ENCODE assay signal across 10 mouse cellular contexts in genomic region chr1:151631703-151632294, GRCm38 (mm10).
DNase-seq lines count a peak whose midpoint lies in the region; ATAC-seq and TF ChIP-seq lines count a peak whose summit lies in the region.
"Had no signal": no experiment of that assay in that cellular context is flagged by ENCODE, and none has a peak within 500 bp of the region (broad histone marks: within the 10 kb centered on the region; RNA-seq: fewer than 3 reads in every experiment).

No protein-coding gene starts in this region.

- no peak for TF ChIP-seq EP300 in heart, adult 2 months (IDR thresholded peaks at IDR 0.05; ENCODE audit: insufficient read depth, low read depth, low read length)
- no peak for TF ChIP-seq EP300 in CH12.LX (IDR thresholded peaks at IDR 0.05; ENCODE audit: low read length)
- TF ChIP-seq EP300 in liver, postnatal 0 days (IDR thresholded peaks at IDR 0.05; ENCODE audit: low read depth) = no peak

- no peaks in the 10 kb centered on the region for H3K4me1 ChIP-seq in heart, adult 2 months (ENCODE audit: control insufficient read depth, insufficient read depth, low read length)
- peaks cover 7% of the 10 kb centered on the region for H3K4me1 ChIP-seq in heart, embryonic 12.5 days (replicated peaks)
- H3K4me1 ChIP-seq in CH12.LX (ENCODE audit: control insufficient read depth in 1 of 2, insufficient read depth in 2 of 2) = no peaks in the 10 kb centered on the region
- peaks cover 15% of the 10 kb centered on the region for H3K4me1 ChIP-seq in heart, embryonic 16.5 days (ENCODE audit: control insufficient read depth, insufficient read depth, low read length)
- peaks cover 5% of the 10 kb centered on the region for H3K4me1 ChIP-seq in liver, postnatal 0 days (ENCODE audit: insufficient read depth)

- no peak for TF ChIP-seq CTCF in heart, adult 2 months (IDR thresholded peaks at IDR 0.05)
- TF ChIP-seq CTCF in CH12.LX (conservative IDR thresholded peaks at IDR 0.05 in 1 of 2, IDR thresholded peaks at IDR 0.05 in 1 of 2; ENCODE audit: low read depth in 2 of 2, low read length in 2 of 2) = no peak
- no peak for TF ChIP-seq CTCF in liver, postnatal 0 days (IDR thresholded peaks at IDR 0.05; ENCODE audit: low read depth)

- no peak overlapping the region for H3K9ac ChIP-seq in heart, adult 2 months (ENCODE audit: low read depth, low read length)
- no peak overlapping the region for H3K9ac ChIP-seq in heart, embryonic 12.5 days
- no peak overlapping the region for H3K9ac ChIP-seq in CH12.LX (ENCODE audit: insufficient read depth, low read depth)
- H3K9ac ChIP-seq in heart, embryonic 16.5 days (ENCODE audit: low read length) = no peak overlapping the region
- H3K9ac ChIP-seq in liver, postnatal 0 days (replicated peaks) = no peak overlapping the region
- H3K9ac ChIP-seq: limb, embryonic 15.5 days had no signal

- H3K27ac ChIP-seq in heart, adult 2 months = peak overlapping the region; percentile 34; the same call in 1 of the 2 replicates
- H3K27ac ChIP-seq in heart, embryonic 12.5 days (ENCODE audit: poor library complexity, severe bottlenecking) = no peak overlapping the region
- no peak overlapping the region for H3K27ac ChIP-seq in CH12.LX (ENCODE audit: insufficient read depth, low read depth)
- peak overlapping the region; percentile 63; the same call in 1 of the 2 replicates for H3K27ac ChIP-seq in heart, embryonic 16.5 days (ENCODE audit: low read length)
- H3K27ac ChIP-seq in liver, postnatal 0 days (ENCODE audit: low read depth) = no peak overlapping the region
- H3K27ac ChIP-seq: limb, embryonic 15.5 days had no signal

- in situ Hi-C loops in CH12.LX (cut with MboI; ENCODE audit: low pct_ligation_motif_present, low pct_unique_long_range_greater_than_20kb, low sequenced_read_pairs) = no loop called here

- no peaks in the 10 kb centered on the region for H3K9me3 ChIP-seq in heart, embryonic 12.5 days (replicated peaks)
- peaks cover 7% of the 10 kb centered on the region for H3K9me3 ChIP-seq in CH12.LX (replicated peaks; ENCODE audit: low read length)
- 0 out of 2 replicates have a peak, but pooled peaks cover 3% of the 10 kb centered on the region for H3K9me3 ChIP-seq in heart, embryonic 16.5 days (replicated peaks; ENCODE audit: control insufficient read depth, low read length)
- H3K9me3 ChIP-seq in liver, postnatal 0 days (ENCODE audit: low read length) = no peaks in the 10 kb centered on the region

- H3K27me3 ChIP-seq in heart, adult 2 months (ENCODE audit: control insufficient read depth, insufficient read depth, low read length) = no peaks in the 10 kb centered on the region
- no peaks in the 10 kb centered on the region for H3K27me3 ChIP-seq in heart, embryonic 12.5 days (replicated peaks)
- no peaks in the 10 kb centered on the region for H3K27me3 ChIP-seq in CH12.LX (replicated peaks)
- H3K27me3 ChIP-seq in heart, embryonic 16.5 days (ENCODE audit: control insufficient read depth, insufficient read depth, low read length) = no peaks in the 10 kb centered on the region
- H3K27me3 ChIP-seq in liver, postnatal 0 days (ENCODE audit: insufficient read depth, low read length) = no peaks in the 10 kb centered on the region
- H3K27me3 ChIP-seq: limb, embryonic 15.5 days had no signal

- peak; percentile 28 to 30 for DNase-seq in heart, adult 2 months
- DNase-seq in CH12.LX (ENCODE audit: extremely low read depth) = no peak
- no peak for DNase-seq in liver, postnatal 0 days
- no peak for DNase-seq in left cerebral cortex, postnatal 14 days (ENCODE audit: low spot score in 2 of 2)
- no peak for DNase-seq in retina, embryonic 14.5 days (ENCODE audit: low spot score)
- DNase-seq: gastrocnemius, postnatal 25 days had no signal

- no peak for TF ChIP-seq RAD21 in CH12.LX (IDR thresholded peaks at IDR 0.05; ENCODE audit: low read depth, low read length)

- TF ChIP-seq POLR2A in heart, adult 2 months (IDR thresholded peaks at IDR 0.05; ENCODE audit: insufficient read depth, low read depth, low read length) = no peak
- no peak for TF ChIP-seq POLR2A in CH12.LX (IDR thresholded peaks at IDR 0.05; ENCODE audit: low read depth, low read length)

- no peaks in the 10 kb centered on the region for H3K79me2 ChIP-seq in heart, adult 2 months (replicated peaks; ENCODE audit: control insufficient read depth, insufficient read depth, low read length)
- peaks cover 5% of the 10 kb centered on the region; the same call in 1 of the 2 replicates for H3K79me2 ChIP-seq in CH12.LX (replicated peaks; ENCODE audit: control insufficient read depth, extremely low read depth, insufficient read depth, poor library complexity, severe bottlenecking)

- intact Hi-C loops in heart, adult 2 months (cut with DNase I) = no loop called here
- intact Hi-C loops in left cerebral cortex, postnatal 14 days (cut with DNase I) = no loop called here

- ATAC-seq in heart, embryonic 12.5 days (ENCODE audit: insufficient number of reproducible peaks, low FRiP score) = no peak
- ATAC-seq in heart, embryonic 16.5 days (replicated peaks; ENCODE audit: extremely low read depth, insufficient read depth, low FRiP score) = peak; percentile 84
- ATAC-seq in liver, postnatal 0 days = peak; percentile 35; the same call in 1 of the 2 replicates
- no peak for ATAC-seq in erythroblast, adult 5-6 weeks (replicated peaks; ENCODE audit: low FRiP score, poor library complexity, severe bottlenecking)

- no peak overlapping the region for H3K4me2 ChIP-seq in heart, embryonic 12.5 days
- H3K4me2 ChIP-seq in CH12.LX (ENCODE audit: insufficient read depth, low read depth, poor library complexity, severe bottlenecking) = no peak overlapping the region
- H3K4me2 ChIP-seq in heart, embryonic 16.5 days (ENCODE audit: low read depth, low read length) = peak overlapping the region; percentile 24; the same call in 1 of the 2 replicates
- peak overlapping the region; percentile 18; the same call in 1 of the 2 replicates for H3K4me2 ChIP-seq in liver, postnatal 0 days (ENCODE audit: low read depth, low read length)
- H3K4me2 ChIP-seq: limb, embryonic 15.5 days had no signal

- 35% methylated on average over 11 of the region's 11 CpGs for WGBS in heart, adult 2 months
- WGBS in heart, embryonic 12.5 days = 46% methylated on average over 11 of the region's 11 CpGs
- WGBS in heart, embryonic 16.5 days = 37% methylated on average over 11 of the region's 11 CpGs
- 47% methylated on average over 11 of the region's 11 CpGs for WGBS in liver, postnatal 0 days (ENCODE audit: insufficient replicate concordance)

- H3K4me3 ChIP-seq in heart, adult 2 months = no peak overlapping the region
- no peak overlapping the region for H3K4me3 ChIP-seq in heart, embryonic 12.5 days
- no peak overlapping the region for H3K4me3 ChIP-seq in CH12.LX (replicated peaks in 1 of 3; ENCODE audit: low read depth in 2 of 3, low read length in 2 of 3, poor library complexity in 1 of 3)
- no peak overlapping the region for H3K4me3 ChIP-seq in heart, embryonic 16.5 days (ENCODE audit: low read length)
- H3K4me3 ChIP-seq in liver, postnatal 0 days (ENCODE audit: low read depth, low read length) = no peak overlapping the region
- H3K4me3 ChIP-seq: limb, embryonic 15.5 days had no signal

- dilution Hi-C loops in CH12.LX (cut with MboI; ENCODE audit: extremely low pct_ligation_motif_present, extremely low pct_unique_long_range_greater_than_20kb, low sequenced_read_pairs) = no loop called here

- H3K36me3 ChIP-seq in heart, adult 2 months (ENCODE audit: control insufficient read depth, insufficient read depth, low read length) = no peaks in the 10 kb centered on the region
- no peaks in the 10 kb centered on the region for H3K36me3 ChIP-seq in heart, embryonic 12.5 days
- peaks cover 12 to 34% of the 10 kb centered on the region in 2 experiments for H3K36me3 ChIP-seq in CH12.LX (replicated peaks in 1 of 2; ENCODE audit: control insufficient read depth in 1 of 2, insufficient read depth in 1 of 2, low read length in 1 of 2)
- no peaks in the 10 kb centered on the region for H3K36me3 ChIP-seq in heart, embryonic 16.5 days (ENCODE audit: control insufficient read depth, insufficient read depth)
- 0 out of 2 replicates have a peak, but pooled peaks cover 1% of the 10 kb centered on the region for H3K36me3 ChIP-seq in liver, postnatal 0 days (replicated peaks; ENCODE audit: insufficient read depth, low read length)
- H3K36me3 ChIP-seq: limb, embryonic 15.5 days had no signal

TF ChIP-seq in CH12.LX, 34 proteins besides CTCF, POLR2A, EP300 and RAD21:
- no peak for TF ChIP-seq CHD1 (IDR thresholded peaks at IDR 0.05; ENCODE audit: low read depth, low read length)
- peak; percentile 72 for TF ChIP-seq MAFK (IDR thresholded peaks at IDR 0.05; ENCODE audit: insufficient replicate concordance, low read length)

Comparison
In these comparisons a context has a peak if more than half of its experiments do, and no peak if none do; other contexts are left out.
1. H3K27ac ChIP-seq: peak in heart, adult 2 months (single experiment) and heart, embryonic 16.5 days (single experiment); none in heart, embryonic 12.5 days (single experiment), CH12.LX (single experiment) and liver, postnatal 0 days (single experiment).
2. ATAC-seq: peak in heart, embryonic 16.5 days (single experiment) and liver, postnatal 0 days (single experiment); none in heart, embryonic 12.5 days (single experiment) and erythroblast, adult 5-6 weeks (single experiment).
3. H3K4me2 ChIP-seq: peak in heart, embryonic 16.5 days (single experiment) and liver, postnatal 0 days (single experiment); none in heart, embryonic 12.5 days (single experiment) and CH12.LX (single experiment).
4. DNase-seq: peak in heart, adult 2 months (2 of 2); none in CH12.LX (single experiment), liver, postnatal 0 days (single experiment), left cerebral cortex, postnatal 14 days (0 of 2) and retina, embryonic 14.5 days (single experiment).